Mouse (Mus musculus): Measurements from ENCODE around the gene Vipr1. TPM values are rescaled to one million over a fixed set of nuclear protein-coding genes. Genes with fewer than 3 reads are reported as not detected.
A peak's percentile ranks its signal among the peaks of the same experiment; 100 is the strongest.

Gene Vipr1
- polyA plus RNA-seq, 1 experiment from 2014 or later = 0.36 TPM

- H3K27me3 ChIP-seq (ENCODE audit: control insufficient read depth, insufficient read depth, low read depth, low read length) = no peaks in the 10 kb centered on the region; the same call in 1 of the 2 replicates
- peaks cover 9% of the 10 kb centered on the region for H3K4me1 ChIP-seq (replicated peaks; ENCODE audit: control insufficient read depth, insufficient read depth, low read length)
- ATAC-seq (ENCODE audit: low read depth) = peak; percentile 79
- H3K9ac ChIP-seq (ENCODE audit: low read length) = no peak overlapping the region
- no peak overlapping the region for H3K4me3 ChIP-seq (ENCODE audit: low read length)
- 53% methylated on average over 12 of the region's 12 CpGs for WGBS
- no peak overlapping the region for H3K4me2 ChIP-seq (ENCODE audit: low read depth, low read length)
- H3K27ac ChIP-seq (ENCODE audit: low read length) = no peak overlapping the region
- H3K9me3 ChIP-seq (ENCODE audit: control insufficient read depth, low read length) = no peaks in the 10 kb centered on the region
- no peaks in the 10 kb centered on the region for H3K36me3 ChIP-seq (ENCODE audit: control insufficient read depth, insufficient read depth, low read length)
Observed at GRCm38 (mm10) chr9:121605414-121606278, 36.9 kb upstream of the Vipr1 start.

GRCm38 (mm10) chr9:121606498-121607096, 35.9 kb upstream of the Vipr1 start:
- peak; percentile 44; the same call in 1 of the 2 replicates for ATAC-seq (ENCODE audit: low read depth)
- no peaks in the 10 kb centered on the region for H3K9me3 ChIP-seq (ENCODE audit: control insufficient read depth, low read length)
- no peak overlapping the region for H3K4me3 ChIP-seq (ENCODE audit: low read length)
- no peaks in the 10 kb centered on the region for H3K36me3 ChIP-seq (ENCODE audit: control insufficient read depth, insufficient read depth, low read length)
- H3K4me1 ChIP-seq (replicated peaks; ENCODE audit: control insufficient read depth, insufficient read depth, low read length) = no peaks in the 10 kb centered on the region; the same call in 1 of the 2 replicates
- H3K4me2 ChIP-seq (ENCODE audit: low read depth, low read length) = no peak overlapping the region
- H3K27ac ChIP-seq (ENCODE audit: low read length) = no peak overlapping the region
- H3K9ac ChIP-seq (ENCODE audit: low read length) = no peak overlapping the region
- no peaks in the 10 kb centered on the region for H3K27me3 ChIP-seq (ENCODE audit: control insufficient read depth, insufficient read depth, low read depth, low read length)
- 26% methylated on average over 1 of the region's 1 CpGs for WGBS

- Histone ChIP-seq H3K27ac (ENCODE audit: low read length) (no peak overlapping the region), H3K4me2 (ENCODE audit: low read depth, low read length) (no peak overlapping the region), H3K36me3 (ENCODE audit: control insufficient read depth, insufficient read depth, low read length) (no peaks in the 10 kb centered on the region), H3K27me3 (ENCODE audit: control insufficient read depth, insufficient read depth, low read depth, low read length) (no peaks in the 10 kb centered on the region), H3K4me1 (replicated peaks; ENCODE audit: control insufficient read depth, insufficient read depth, low read length) (no peaks in the 10 kb centered on the region; the same call in 1 of the 2 replicates), H3K9me3 (ENCODE audit: control insufficient read depth, low read length) (no peaks in the 10 kb centered on the region), H3K4me3 (ENCODE audit: low read length) (no peak overlapping the region), H3K9ac (ENCODE audit: low read length) (no peak overlapping the region)
- no peak for ATAC-seq (ENCODE audit: low read depth)
- WGBS = 66% methylated on average over 6 of the region's 6 CpGs
Observed at GRCm38 (mm10) chr9:121609381-121609780, 33.1 kb upstream of the Vipr1 start.

GRCm38 (mm10) chr9:121613192-121613591, 29.3 kb upstream of the Vipr1 start:
- Histone ChIP-seq H3K4me2 (ENCODE audit: low read depth, low read length) (no peak overlapping the region), H3K4me3 (ENCODE audit: low read length) (no peak overlapping the region), H3K9ac (ENCODE audit: low read length) (no peak overlapping the region), H3K27me3 (ENCODE audit: control insufficient read depth, insufficient read depth, low read depth, low read length) (no peaks in the 10 kb centered on the region), H3K4me1 (replicated peaks; ENCODE audit: control insufficient read depth, insufficient read depth, low read length) (peaks cover 4% of the 10 kb centered on the region; the same call in 1 of the 2 replicates), H3K9me3 (ENCODE audit: control insufficient read depth, low read length) (no peaks in the 10 kb centered on the region), H3K27ac (ENCODE audit: low read length) (no peak overlapping the region), H3K36me3 (ENCODE audit: control insufficient read depth, insufficient read depth, low read length) (no peaks in the 10 kb centered on the region)
- ATAC-seq (ENCODE audit: low read depth) = peak; percentile 70; the same call in 1 of the 2 replicates
- WGBS = 9% methylated on average over 5 of the region's 5 CpGs

GRCm38 (mm10) chr9:121614241-121614757, 28.2 kb upstream of the Vipr1 start:
- no peak overlapping the region for H3K9ac ChIP-seq (ENCODE audit: low read length)
- no peaks in the 10 kb centered on the region for H3K36me3 ChIP-seq (ENCODE audit: control insufficient read depth, insufficient read depth, low read length)
- H3K27me3 ChIP-seq (ENCODE audit: control insufficient read depth, insufficient read depth, low read depth, low read length) = no peaks in the 10 kb centered on the region
- no peak overlapping the region for H3K4me2 ChIP-seq (ENCODE audit: low read depth, low read length)
- H3K4me3 ChIP-seq (ENCODE audit: low read length) = no peak overlapping the region
- H3K9me3 ChIP-seq (ENCODE audit: control insufficient read depth, low read length) = no peaks in the 10 kb centered on the region
- ATAC-seq (ENCODE audit: low read depth) = no peak
- no peak overlapping the region for H3K27ac ChIP-seq (ENCODE audit: low read length)
- H3K4me1 ChIP-seq (replicated peaks; ENCODE audit: control insufficient read depth, insufficient read depth, low read length) = peaks cover 4% of the 10 kb centered on the region; the same call in 1 of the 2 replicates

- no peak overlapping the region for H3K9ac ChIP-seq (ENCODE audit: low read length)
- H3K27me3 ChIP-seq (ENCODE audit: control insufficient read depth, insufficient read depth, low read depth, low read length) = no peaks in the 10 kb centered on the region
- no peak overlapping the region for H3K27ac ChIP-seq (ENCODE audit: low read length)
- no peak overlapping the region for H3K4me3 ChIP-seq (ENCODE audit: low read length)
- H3K36me3 ChIP-seq (ENCODE audit: control insufficient read depth, insufficient read depth, low read length) = no peaks in the 10 kb centered on the region
- H3K9me3 ChIP-seq (ENCODE audit: control insufficient read depth, low read length) = no peaks in the 10 kb centered on the region
- no peak overlapping the region for H3K4me2 ChIP-seq (ENCODE audit: low read depth, low read length)
- ATAC-seq (ENCODE audit: low read depth) = no peak
- 57% methylated on average over 3 of the region's 3 CpGs for WGBS
- H3K4me1 ChIP-seq (replicated peaks; ENCODE audit: control insufficient read depth, insufficient read depth, low read length) = peaks cover 4% of the 10 kb centered on the region; the same call in 1 of the 2 replicates
Observed at GRCm38 (mm10) chr9:121616471-121616870, 26.0 kb upstream of the Vipr1 start.

- peak; percentile 65; the same call in 1 of the 2 replicates for ATAC-seq (ENCODE audit: low read depth)
- Histone ChIP-seq H3K27ac (ENCODE audit: low read length) (no peak overlapping the region), H3K4me2 (ENCODE audit: low read depth, low read length) (no peak overlapping the region), H3K9me3 (ENCODE audit: control insufficient read depth, low read length) (no peaks in the 10 kb centered on the region), H3K4me3 (ENCODE audit: low read length) (no peak overlapping the region), H3K9ac (ENCODE audit: low read length) (no peak overlapping the region), H3K27me3 (ENCODE audit: control insufficient read depth, insufficient read depth, low read depth, low read length) (no peaks in the 10 kb centered on the region), H3K4me1 (replicated peaks; ENCODE audit: control insufficient read depth, insufficient read depth, low read length) (peaks cover 4% of the 10 kb centered on the region; the same call in 1 of the 2 replicates), H3K36me3 (ENCODE audit: control insufficient read depth, insufficient read depth, low read length) (no peaks in the 10 kb centered on the region)
- 27% methylated on average over 7 of the region's 7 CpGs for WGBS
Observed at GRCm38 (mm10) chr9:121619441-121619840, 23.1 kb upstream of the Vipr1 start.

GRCm38 (mm10) chr9:121623235-121623634, 19.3 kb upstream of the Vipr1 start:
- Histone ChIP-seq H3K27ac (ENCODE audit: low read length) (no peak overlapping the region), H3K4me1 (replicated peaks; ENCODE audit: control insufficient read depth, insufficient read depth, low read length) (no peaks in the 10 kb centered on the region), H3K36me3 (ENCODE audit: control insufficient read depth, insufficient read depth, low read length) (no peaks in the 10 kb centered on the region), H3K4me2 (ENCODE audit: low read depth, low read length) (no peak overlapping the region), H3K27me3 (ENCODE audit: control insufficient read depth, insufficient read depth, low read depth, low read length) (no peaks in the 10 kb centered on the region), H3K9me3 (ENCODE audit: control insufficient read depth, low read length) (no peaks in the 10 kb centered on the region), H3K9ac (ENCODE audit: low read length) (no peak overlapping the region), H3K4me3 (ENCODE audit: low read length) (no peak overlapping the region)
- ATAC-seq (ENCODE audit: low read depth) = no peak
- 81% methylated on average over 4 of the region's 4 CpGs for WGBS

- Histone ChIP-seq H3K4me3 (ENCODE audit: low read length) (no peak overlapping the region), H3K9ac (ENCODE audit: low read length) (no peak overlapping the region), H3K9me3 (ENCODE audit: control insufficient read depth, low read length) (no peaks in the 10 kb centered on the region), H3K27me3 (ENCODE audit: control insufficient read depth, insufficient read depth, low read depth, low read length) (no peaks in the 10 kb centered on the region), H3K4me1 (replicated peaks; ENCODE audit: control insufficient read depth, insufficient read depth, low read length) (no peaks in the 10 kb centered on the region), H3K4me2 (ENCODE audit: low read depth, low read length) (no peak overlapping the region), H3K36me3 (ENCODE audit: control insufficient read depth, insufficient read depth, low read length) (no peaks in the 10 kb centered on the region), H3K27ac (ENCODE audit: low read length) (no peak overlapping the region)
- 83% methylated on average over 2 of the region's 2 CpGs for WGBS
- ATAC-seq (ENCODE audit: low read depth) = no peak
Observed at GRCm38 (mm10) chr9:121624920-121625319, 17.6 kb upstream of the Vipr1 start.

All from lung, embryonic 16.5 days (tissue).